Mouse (Mus musculus) kidney, embryonic 14.5 days (tissue): ENCODE measurements at regions not wholly inside any gene's neighbourhood (a gene's known extent, or its start where the extent isn't known, plus 50 kb on each side); places are given as distances from the start of the nearest gene placed in this dataset.
A peak's percentile ranks its signal among the peaks of the same experiment; 100 is the strongest.

Experiments used
- ATAC-seq: fragments of 200-750 bp; cut with Nextera tagmentation; 2 replicates; pipeline ENCODE4 v1.8.0; 2017; ENCODE audit warnings: moderate number of reproducible peaks, mild to moderate bottlenecking, moderate TSS enrichment, moderate library complexity; ENCODE audit not compliant: low FRiP score, low TSS enrichment
- H3K27ac ChIP-seq: fragments of 300-500 bp; sonication (generic); 2 replicates; pipeline ENCODE4 v1.5.1; 2014; ENCODE audit warnings: low read depth, mild to moderate bottlenecking, low read length, moderate library complexity, mixed read lengths
- H3K27me3 ChIP-seq: fragments of 300-500 bp; sonication (generic); 2 replicates; pipeline ENCODE4 v1.6.1; 2014; ENCODE audit warnings: mild to moderate bottlenecking, low read length; ENCODE audit not compliant: control insufficient read depth, insufficient read depth
- H3K36me3 ChIP-seq: fragments of 300-500 bp; sonication (generic); 2 replicates; pipeline ENCODE4 v1.6.1; 2014; ENCODE audit warnings: low read length, mixed read lengths; ENCODE audit not compliant: control insufficient read depth, insufficient read depth
- H3K4me1 ChIP-seq: fragments of 300-500 bp; sonication (generic); 2 replicates; pipeline ENCODE4 v1.6.1; 2014; ENCODE audit warnings: low read length, mixed read lengths; ENCODE audit not compliant: control insufficient read depth, insufficient read depth
- H3K4me2 ChIP-seq: fragments of 300-500 bp; sonication (generic); replicated peaks from 2 replicates; pipeline ENCODE4 v1.6.1; 2014; ENCODE audit warnings: low read depth, mild to moderate bottlenecking, low read length
- H3K4me3 ChIP-seq: fragments of 300-500 bp; sonication (generic); 2 replicates; pipeline ENCODE4 v1.5.1; 2014; ENCODE audit warnings: mild to moderate bottlenecking, low read length
- H3K9ac ChIP-seq: fragments of 300-500 bp; sonication (generic); 2 replicates; pipeline ENCODE4 v1.6.1; 2014; ENCODE audit warnings: low read depth, mild to moderate bottlenecking, low read length, moderate library complexity
- H3K9me3 ChIP-seq: fragments of 300-500 bp; sonication (generic); 2 replicates; pipeline ENCODE4 v1.6.1; 2016; ENCODE audit warnings: low read length; ENCODE audit not compliant: control insufficient read depth
- WGBS: fragments of 180-500 bp; shearing (Covaris S2); extraction: QIAGEN DNeasy Blood & Tissue Kit; methylation state at CpG from one replicate; pipeline ENCODE4 v1.1.7; 2014; 5-methylcytosine and 5-hydroxymethylcytosine counted together

DNA sequence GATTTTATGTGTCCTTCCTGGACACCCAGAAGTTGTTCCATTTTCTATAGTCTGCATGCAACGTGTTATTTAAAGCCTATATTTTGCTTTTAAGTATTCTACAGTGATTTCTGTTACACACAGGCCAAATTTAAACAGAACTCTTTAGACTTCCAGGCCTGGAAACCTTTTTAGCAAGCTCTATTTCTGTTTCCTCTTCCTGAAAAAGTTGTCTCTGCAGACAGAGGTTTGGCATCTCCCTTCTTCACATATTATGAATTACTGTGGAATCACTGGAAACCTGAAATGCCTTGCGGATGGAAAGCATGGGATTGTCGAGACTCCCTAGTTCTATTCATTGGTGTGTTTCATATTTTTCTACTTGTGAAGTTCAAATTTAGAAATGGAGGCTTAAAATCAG is 530.7 kb downstream of the Cd109 start:
- H3K36me3 ChIP-seq, result no peaks in the 10 kb centered on the region
- no peaks in the 10 kb centered on the region for H3K4me1 ChIP-seq
- no peak overlapping the region for H3K9ac ChIP-seq
- ATAC-seq, result no peak
- 64% methylated on average over 3 of the region's 3 CpGs for WGBS
- H3K4me3 ChIP-seq, result no peak overlapping the region
- no peaks in the 10 kb centered on the region for H3K9me3 ChIP-seq
- no peak overlapping the region for H3K4me2 ChIP-seq
- no peak overlapping the region; the same call in 1 of the 2 replicates for H3K27ac ChIP-seq
- no peaks in the 10 kb centered on the region for H3K27me3 ChIP-seq

DNA sequence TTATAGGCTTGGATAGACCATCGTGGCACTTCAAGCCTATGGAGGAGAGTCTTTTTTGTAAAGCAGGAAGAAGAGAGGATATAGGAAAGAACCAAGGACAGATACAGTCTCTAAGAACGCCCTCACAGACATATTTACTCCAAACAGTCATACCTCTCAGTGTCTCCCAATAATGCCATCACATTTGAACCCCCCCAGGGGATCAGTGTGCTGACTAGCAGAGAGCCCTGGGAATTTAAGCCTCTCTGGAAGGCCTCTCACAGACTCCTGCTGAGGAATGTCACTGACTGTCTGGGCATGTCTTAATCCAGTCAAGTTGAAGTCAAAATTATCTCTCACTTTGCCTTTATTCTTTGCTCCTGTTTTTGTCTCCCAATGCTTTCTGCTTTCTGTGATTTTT is 550.2 kb downstream of the Cd109 start:
- ATAC-seq, result no peak
- Histone ChIP-seq H3K27me3 (no peaks in the 10 kb centered on the region), H3K4me2 (no peak overlapping the region), H3K27ac (no peak overlapping the region), H3K9ac (no peak overlapping the region), H3K36me3 (no peaks in the 10 kb centered on the region), H3K9me3 (no peaks in the 10 kb centered on the region), H3K4me1 (no peaks in the 10 kb centered on the region), H3K4me3 (no peak overlapping the region)
- WGBS, result 65% methylated on average over 2 of the region's 2 CpGs

DNA sequence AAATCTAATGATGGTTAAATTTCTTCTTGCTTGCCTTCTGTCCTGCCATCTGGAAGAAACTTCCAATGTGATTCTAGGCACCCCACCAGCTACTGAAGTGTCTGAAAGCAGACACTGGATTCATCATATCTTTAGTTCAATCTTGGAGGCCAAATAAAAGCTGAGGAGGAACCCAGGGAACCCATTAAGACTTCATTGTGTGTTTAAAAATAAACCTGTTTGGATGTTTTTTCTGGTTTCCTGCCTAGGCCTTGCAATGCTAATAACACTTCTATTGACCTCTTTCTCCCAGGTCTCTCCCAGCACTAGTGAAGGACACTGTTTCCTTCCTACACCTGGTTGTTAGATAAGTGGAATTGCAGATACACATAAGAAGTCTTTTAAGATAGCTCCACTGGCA is 545.6 kb downstream of the Col12a1 start:
- no peaks in the 10 kb centered on the region for H3K9me3 ChIP-seq
- H3K27ac ChIP-seq, result no peak overlapping the region
- H3K4me3 ChIP-seq, result no peak overlapping the region
- no peaks in the 10 kb centered on the region for H3K36me3 ChIP-seq
- H3K27me3 ChIP-seq, result no peaks in the 10 kb centered on the region
- no peak overlapping the region for H3K4me2 ChIP-seq
- H3K9ac ChIP-seq, result no peak overlapping the region
- H3K4me1 ChIP-seq, result no peaks in the 10 kb centered on the region
- no peak for ATAC-seq

- no peak overlapping the region for H3K4me3 ChIP-seq
- H3K36me3 ChIP-seq, result no peaks in the 10 kb centered on the region
- H3K4me1 ChIP-seq, result no peaks in the 10 kb centered on the region
- no peak overlapping the region for H3K9ac ChIP-seq
- WGBS, result 66% methylated on average over 2 of the region's 2 CpGs
- no peaks in the 10 kb centered on the region for H3K9me3 ChIP-seq
- no peak for ATAC-seq
- no peak overlapping the region for H3K4me2 ChIP-seq
- H3K27me3 ChIP-seq, result no peaks in the 10 kb centered on the region
- no peak overlapping the region for H3K27ac ChIP-seq
Measured at GRCm38 (mm10) chr9:79179954-79180353, 538.7 kb downstream of the Col12a1 start.

GRCm38 (mm10) chr9:79195420-79195819 is 523.2 kb downstream of the Col12a1 start:
- H3K4me3 ChIP-seq, result no peak overlapping the region
- H3K27ac ChIP-seq, result no peak overlapping the region
- no peaks in the 10 kb centered on the region for H3K27me3 ChIP-seq
- H3K4me2 ChIP-seq, result no peak overlapping the region
- no peaks in the 10 kb centered on the region for H3K9me3 ChIP-seq
- no peaks in the 10 kb centered on the region for H3K4me1 ChIP-seq
- WGBS, result 93% methylated on average over 2 of the region's 2 CpGs
- no peaks in the 10 kb centered on the region for H3K36me3 ChIP-seq
- ATAC-seq, result no peak
- H3K9ac ChIP-seq, result no peak overlapping the region

DNA sequence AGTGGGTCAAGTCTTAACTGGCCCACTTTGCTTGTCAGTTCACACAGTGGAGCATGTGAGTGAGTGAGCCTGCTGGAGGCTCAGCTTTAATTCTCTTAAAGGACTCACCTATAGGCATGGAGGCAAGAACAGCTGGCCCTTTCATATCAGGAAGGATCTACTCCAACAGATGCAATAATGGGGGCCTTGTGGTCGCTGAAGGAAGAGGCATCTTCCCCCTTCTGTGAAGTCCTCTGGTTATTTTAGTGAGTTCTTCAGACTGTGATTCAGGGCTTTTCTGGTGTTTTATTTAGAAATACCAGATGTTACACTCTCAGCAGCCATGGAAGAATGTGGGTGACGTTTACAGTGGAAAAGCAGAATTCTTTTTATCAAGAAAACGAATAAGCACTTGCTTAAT is 516.9 kb downstream of the Col12a1 start:
- Histone ChIP-seq H3K27me3 (no peaks in the 10 kb centered on the region), H3K9ac (no peak overlapping the region), H3K4me2 (no peak overlapping the region), H3K4me3 (no peak overlapping the region), H3K4me1 (no peaks in the 10 kb centered on the region), H3K9me3 (no peaks in the 10 kb centered on the region), H3K27ac (no peak overlapping the region), H3K36me3 (no peaks in the 10 kb centered on the region)
- ATAC-seq, result no peak
- 76% methylated on average over 3 of the region's 3 CpGs for WGBS

DNA sequence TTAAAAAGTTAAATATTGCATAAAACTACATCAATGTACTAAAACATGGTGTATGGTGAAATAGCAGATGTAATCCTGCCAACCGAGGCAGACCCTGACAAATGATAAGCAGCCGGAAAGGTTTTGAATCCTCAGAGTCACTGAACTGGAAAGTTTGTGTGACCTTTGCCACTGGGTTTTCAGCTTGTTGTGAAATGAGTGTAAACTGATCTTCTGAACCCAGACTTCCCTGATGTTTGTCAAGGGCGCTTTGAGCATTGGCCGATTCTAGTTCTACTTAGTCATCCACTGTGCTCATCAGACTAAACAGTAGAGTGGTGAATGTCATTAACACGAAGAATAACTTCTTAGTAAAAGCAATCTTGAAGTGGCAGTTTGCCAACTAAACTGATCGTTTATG is 505.3 kb downstream of the Col12a1 start:
- H3K4me3 ChIP-seq, result no peak overlapping the region
- no peaks in the 10 kb centered on the region; the same call in 1 of the 2 replicates for H3K9me3 ChIP-seq
- H3K4me1 ChIP-seq, result no peaks in the 10 kb centered on the region
- 24% methylated on average over 6 of the region's 6 CpGs for WGBS
- H3K27me3 ChIP-seq, result no peaks in the 10 kb centered on the region
- ATAC-seq, result peak; percentile 66; the same call in 1 of the 2 replicates
- H3K9ac ChIP-seq, result no peak overlapping the region
- H3K4me2 ChIP-seq, result no peak overlapping the region
- no peaks in the 10 kb centered on the region for H3K36me3 ChIP-seq
- no peak overlapping the region for H3K27ac ChIP-seq

GRCm38 (mm10) chr9:79215986-79216385 is 502.6 kb downstream of the Col12a1 start:
- H3K9ac ChIP-seq, result no peak overlapping the region
- 60% methylated on average over 3 of the region's 3 CpGs for WGBS
- H3K4me2 ChIP-seq, result no peak overlapping the region
- no peak overlapping the region for H3K27ac ChIP-seq
- H3K4me1 ChIP-seq, result no peaks in the 10 kb centered on the region
- no peaks in the 10 kb centered on the region; the same call in 1 of the 2 replicates for H3K9me3 ChIP-seq
- no peak for ATAC-seq
- no peaks in the 10 kb centered on the region for H3K27me3 ChIP-seq
- H3K4me3 ChIP-seq, result no peak overlapping the region
- H3K36me3 ChIP-seq, result no peaks in the 10 kb centered on the region

DNA sequence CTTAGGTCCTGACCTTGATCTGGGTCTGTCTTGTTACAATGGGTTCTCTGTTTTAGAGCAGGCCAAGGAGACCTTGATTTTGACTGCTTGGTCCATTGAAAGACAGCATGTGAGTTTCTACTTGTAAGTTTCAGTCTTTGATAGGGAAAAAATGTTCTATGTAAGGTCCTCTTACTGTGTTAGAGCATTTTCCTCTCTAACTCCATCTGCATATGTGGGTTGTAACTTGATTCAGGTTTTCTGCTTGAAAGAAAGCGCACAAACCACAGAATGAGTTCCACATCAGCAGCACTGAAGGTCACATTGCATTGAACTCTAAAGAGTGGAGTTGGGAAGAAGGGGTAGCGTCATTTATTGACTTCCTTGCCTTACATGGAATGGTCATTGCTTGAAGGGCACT is 502.2 kb downstream of the Col12a1 start:
- Histone ChIP-seq H3K4me2 (no peak overlapping the region), H3K4me3 (no peak overlapping the region), H3K9me3 (no peaks in the 10 kb centered on the region; the same call in 1 of the 2 replicates), H3K36me3 (no peaks in the 10 kb centered on the region), H3K4me1 (no peaks in the 10 kb centered on the region), H3K27me3 (no peaks in the 10 kb centered on the region), H3K9ac (no peak overlapping the region), H3K27ac (no peak overlapping the region)
- WGBS, result 52% methylated on average over 2 of the region's 2 CpGs
- ATAC-seq, result no peak

GRCm38 (mm10) chr9:79233081-79233480 is 485.6 kb downstream of the Col12a1 start:
- Histone ChIP-seq H3K36me3 (no peaks in the 10 kb centered on the region), H3K4me3 (no peak overlapping the region)
- WGBS, result 85% methylated on average over 3 of the region's 3 CpGs

More at GRCm38 (mm10) chr9:79233081-79233480, 485.6 kb downstream of the Col12a1 start:
- H3K4me1 ChIP-seq, result no peaks in the 10 kb centered on the region
- no peak overlapping the region for H3K9ac ChIP-seq
- no peaks in the 10 kb centered on the region for H3K9me3 ChIP-seq
- no peak overlapping the region for H3K27ac ChIP-seq
- H3K4me2 ChIP-seq, result no peak overlapping the region
- ATAC-seq, result no peak
- no peaks in the 10 kb centered on the region for H3K27me3 ChIP-seq
